Mouse (Mus musculus) effector memory CD4-positive, alpha-beta T cell, adult 5 months (primary cell): Measurements from ENCODE around the gene Pir. TPM values are rescaled to one million over a fixed set of nuclear protein-coding genes. Genes with fewer than 3 reads are reported as not detected.

Source experiments
- polyA plus RNA-seq: library from polyadenylated mRNA; unstranded; fragments of 100-300 nt; shearing (Covaris generic); gene quantifications from one replicate; pipeline ENCODE4 v1.2.1, GENCODE M21; 2017

Pir gene
- polyA plus RNA-seq, result not detected

DNA sequence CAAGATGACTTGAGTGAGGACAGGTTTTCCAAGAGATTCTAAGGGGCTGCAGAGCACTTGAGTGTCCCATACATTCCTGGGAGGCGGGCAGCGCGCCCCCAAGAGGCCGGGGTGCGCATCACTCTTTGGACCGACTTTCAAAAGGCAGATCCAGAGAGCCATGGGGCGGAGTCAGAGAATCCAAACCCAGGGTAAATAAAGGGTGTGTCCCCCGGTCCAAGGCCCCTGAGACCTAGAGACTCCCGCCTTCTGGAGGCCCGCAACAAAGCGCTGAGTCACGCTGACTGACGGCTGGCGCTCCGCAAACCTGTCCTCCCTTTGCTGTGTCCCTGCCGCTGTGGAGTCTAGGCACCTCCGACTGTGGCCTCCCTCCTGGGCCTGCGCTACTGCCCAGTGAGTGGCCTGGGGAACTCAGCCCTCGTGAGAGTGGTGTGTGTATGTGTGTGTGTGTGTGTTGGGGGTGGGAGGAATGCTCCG lies at the start of gene Pir:
Gene Pir, plus strand, starts transcription at position 87 of the 477 bp plus-strand sequence.

DNA sequence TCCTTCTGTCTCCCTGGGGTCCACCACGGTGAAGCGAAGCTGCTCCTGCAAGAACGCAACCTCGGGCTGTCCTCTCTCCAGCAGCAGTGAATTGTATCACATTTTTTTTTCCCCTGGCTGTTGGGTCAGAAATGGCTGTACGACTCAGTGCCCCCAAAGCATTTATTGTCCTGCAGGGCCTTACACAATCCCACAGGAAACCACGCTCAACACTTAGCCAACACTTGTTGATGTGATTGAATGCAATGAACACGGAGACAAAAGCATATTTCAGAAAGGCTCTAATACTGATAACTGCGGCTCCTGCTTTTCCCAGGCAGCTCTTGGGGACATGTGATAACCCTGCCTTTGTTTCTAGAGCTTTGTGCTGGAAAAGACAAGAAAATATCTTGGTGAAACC lies 11.1 kb upstream of the Pir start, which contains the start of gene Bmx:
Gene Bmx, minus strand, starts transcription at position 137 of the 400 bp plus-strand sequence.

DNA sequence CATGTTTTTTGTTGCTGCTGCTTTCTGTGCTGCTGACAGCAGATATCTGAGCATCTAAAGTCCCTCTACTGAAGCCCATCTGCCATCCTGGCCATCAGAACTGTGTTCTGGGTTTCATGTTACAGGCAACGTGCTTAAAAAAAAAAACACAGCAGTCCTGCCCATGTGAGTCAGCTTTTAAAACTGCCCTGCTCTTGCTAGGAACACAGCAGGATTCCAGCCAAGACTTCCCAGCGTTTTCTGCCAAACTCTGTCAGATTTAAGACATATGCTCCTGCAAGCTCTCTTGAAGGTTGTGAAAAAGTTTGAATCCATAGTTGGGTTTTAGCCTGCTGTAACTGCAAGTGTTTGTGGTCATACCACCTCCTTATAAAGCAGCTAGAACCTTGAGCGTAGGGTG lies 103.9 kb downstream of the Pir start, which contains the start of gene Vegfd:
Gene Vegfd, plus strand, starts transcription at position 298 of the 400 bp plus-strand sequence.

DNA sequence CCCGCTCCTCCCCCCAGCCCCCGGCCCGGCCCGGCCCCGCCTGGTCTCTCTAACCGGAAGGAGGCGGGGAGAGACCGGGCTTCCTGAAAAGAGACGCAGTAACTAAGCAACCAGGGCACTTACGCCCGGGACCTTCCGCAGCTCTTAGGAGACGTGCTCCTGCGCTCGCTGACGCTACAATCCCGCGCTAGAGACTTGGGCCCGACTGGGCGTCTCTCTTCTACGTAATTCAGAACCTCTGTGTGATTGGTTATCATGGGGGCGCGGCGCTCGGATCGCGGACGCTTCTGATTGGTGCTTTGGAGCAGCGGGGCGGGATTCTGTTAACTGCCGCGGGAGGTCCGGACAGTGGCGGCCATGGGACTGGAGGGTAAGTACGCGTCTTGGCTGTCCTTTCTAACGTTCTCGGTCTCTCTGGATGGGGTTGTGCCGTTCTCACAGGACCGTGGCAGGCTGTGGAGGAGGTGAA lies 150.3 kb downstream of the Pir start, which contains the start of gene Piga:
Gene Piga, plus strand, starts transcription at position 317 of the 469 bp plus-strand sequence.

Other genes with a start within 250 kb of the Pir start
- 5.1 TPM for gene Car5b, start 241.4 kb upstream of the Pir start, polyA plus RNA-seq
- gene Siah1b, start 192.9 kb upstream of the Pir start, polyA plus RNA-seq, result 6.0 TPM
- not detected for gene Cltrn, start 180.5 kb upstream of the Pir start, polyA plus RNA-seq
- not detected for gene Ace2, start 130.0 kb upstream of the Pir start, polyA plus RNA-seq
- not detected for gene Bmx, start 11.2 kb upstream of the Pir start, polyA plus RNA-seq
- not detected for gene Vegfd, start 104.0 kb downstream of the Pir start, polyA plus RNA-seq
- gene Piga, start 150.4 kb downstream of the Pir start, polyA plus RNA-seq, result 16.1 TPM
- not detected for gene Asb11, start 167.6 kb downstream of the Pir start, polyA plus RNA-seq
- gene Asb9, start 237.0 kb downstream of the Pir start, polyA plus RNA-seq, result not detected